Mouse (Mus musculus): ENCODE results near the gene Tmem210.
"Not testable (repeated sequence)": the region's sequence is repeated elsewhere in the genome, so short reads cannot be mapped to it uniquely, and the experiment has no call there.

The Tmem210 gene

DNA sequence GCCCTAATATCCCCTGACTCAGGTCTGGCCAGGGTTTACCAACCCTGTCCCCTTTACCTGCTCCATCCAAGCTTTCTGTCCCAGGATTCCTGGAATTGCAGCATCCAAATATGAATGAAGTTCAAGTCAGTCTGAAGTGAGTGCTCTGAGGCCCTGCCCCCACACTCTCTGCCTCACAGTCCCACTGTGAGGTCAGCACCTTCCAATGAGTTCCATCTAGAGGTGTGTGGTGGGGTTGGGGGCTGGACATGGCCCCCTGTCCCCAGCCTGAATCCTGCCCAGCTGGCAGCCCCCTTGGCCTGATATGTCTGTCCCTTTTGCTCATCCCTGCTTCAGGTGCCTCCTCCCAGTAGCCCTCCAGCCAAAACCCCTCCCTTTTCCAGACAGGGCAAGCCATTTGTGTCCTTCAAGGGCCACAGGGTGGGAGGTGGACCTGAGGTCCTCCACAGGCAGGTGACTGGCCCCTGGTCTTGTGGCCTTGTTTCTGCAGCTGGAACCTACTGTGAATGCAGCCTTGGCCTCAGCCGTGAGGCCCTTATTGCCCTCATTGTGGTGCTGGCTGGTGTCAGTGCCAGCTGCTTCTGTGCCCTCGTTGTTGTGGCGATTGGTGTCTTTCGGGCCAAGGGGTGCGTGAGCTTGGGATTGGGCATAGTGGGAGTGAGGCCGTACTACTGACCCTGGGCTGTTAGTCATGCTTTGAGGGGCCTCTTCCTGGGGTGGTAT is at the start of gene Tmem210:
TSS of gene Tmem210 (plus strand) at position 219 of the 723 bp plus-strand sequence.
- no peak for DNase-seq

- DNase-seq = no peak
Observed at GRCm38 (mm10) chr2:25239766-25240165, 48.2 kb upstream of the Tmem210 start.

DNA sequence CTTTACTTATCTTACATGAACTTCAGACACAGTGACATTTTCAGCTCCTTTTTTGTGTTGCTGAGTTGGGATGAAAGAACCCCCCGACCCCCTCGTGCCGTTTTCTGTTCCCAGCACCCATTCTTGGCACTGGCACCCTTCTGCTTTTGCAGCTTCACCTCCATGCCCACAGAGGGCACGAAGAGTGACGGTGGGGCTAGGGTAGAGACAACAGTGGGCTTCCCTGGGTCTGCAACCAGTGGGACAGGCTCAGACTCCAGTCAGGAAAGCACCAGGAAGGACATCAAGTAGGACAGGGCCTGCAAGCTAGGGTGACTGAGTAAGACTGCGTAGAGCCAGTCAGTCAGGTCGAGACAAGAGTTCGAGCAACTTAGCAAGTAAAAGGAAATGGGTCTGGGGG is 47.6 kb upstream of the Tmem210 start:
- DNase-seq = no peak

GRCm38 (mm10) chr2:25240723-25241437 is 47.1 kb upstream of the Tmem210 start:
- peak; percentile 69 to 83 for DNase-seq

DNA sequence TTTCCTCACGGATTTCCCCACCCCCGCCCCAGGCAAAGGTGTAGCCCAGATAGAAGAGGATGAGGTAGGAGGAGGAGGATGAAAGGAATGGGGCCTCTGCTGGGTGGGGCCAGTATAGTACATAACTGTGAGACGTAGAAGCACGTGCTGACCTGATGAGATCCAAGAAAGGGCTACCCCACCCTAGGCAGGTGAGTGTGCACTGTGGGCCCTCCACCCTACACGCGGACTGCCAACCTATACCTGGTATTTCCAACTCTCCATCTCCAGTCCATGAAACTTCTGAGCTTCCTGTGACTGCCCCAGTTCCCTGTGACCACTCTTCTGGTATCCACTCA is 46.5 kb upstream of the Tmem210 start:
- DNase-seq = no peak

- DNase-seq = peak; percentile 55 to 74
Observed at GRCm38 (mm10) chr2:25242101-25242506, 45.8 kb upstream of the Tmem210 start, which contains the start of the genes Rnf208 and Cysrt1. Gene Rnf208, plus strand, starts transcription at chr2:25242255. Gene Cysrt1, minus strand, starts transcription at chr2:25242452.

DNA sequence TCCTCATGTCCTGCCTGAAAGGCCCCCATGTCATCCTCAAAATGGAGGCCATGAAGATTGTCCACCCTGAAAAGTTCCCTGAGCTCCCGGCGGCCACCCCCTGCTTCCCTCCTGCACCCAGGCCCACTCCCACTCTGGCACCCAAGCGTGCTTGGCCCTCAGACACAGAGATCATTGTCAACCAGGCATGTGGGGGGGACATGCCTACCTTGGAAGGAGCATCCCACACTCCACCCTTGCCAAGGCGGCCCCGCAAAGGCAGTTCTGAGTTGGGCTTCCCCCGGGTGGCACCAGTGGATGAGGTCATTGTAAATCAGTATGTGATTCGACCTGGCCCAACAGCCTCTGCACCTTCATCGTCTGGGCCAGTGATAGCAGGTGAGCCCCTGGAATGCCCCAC is 44.6 kb upstream of the Tmem210 start:
- DNase-seq = peak; percentile 17 to 36

GRCm38 (mm10) chr2:25244144-25244543 is 43.8 kb upstream of the Tmem210 start:
- DNase-seq = no peak

DNA sequence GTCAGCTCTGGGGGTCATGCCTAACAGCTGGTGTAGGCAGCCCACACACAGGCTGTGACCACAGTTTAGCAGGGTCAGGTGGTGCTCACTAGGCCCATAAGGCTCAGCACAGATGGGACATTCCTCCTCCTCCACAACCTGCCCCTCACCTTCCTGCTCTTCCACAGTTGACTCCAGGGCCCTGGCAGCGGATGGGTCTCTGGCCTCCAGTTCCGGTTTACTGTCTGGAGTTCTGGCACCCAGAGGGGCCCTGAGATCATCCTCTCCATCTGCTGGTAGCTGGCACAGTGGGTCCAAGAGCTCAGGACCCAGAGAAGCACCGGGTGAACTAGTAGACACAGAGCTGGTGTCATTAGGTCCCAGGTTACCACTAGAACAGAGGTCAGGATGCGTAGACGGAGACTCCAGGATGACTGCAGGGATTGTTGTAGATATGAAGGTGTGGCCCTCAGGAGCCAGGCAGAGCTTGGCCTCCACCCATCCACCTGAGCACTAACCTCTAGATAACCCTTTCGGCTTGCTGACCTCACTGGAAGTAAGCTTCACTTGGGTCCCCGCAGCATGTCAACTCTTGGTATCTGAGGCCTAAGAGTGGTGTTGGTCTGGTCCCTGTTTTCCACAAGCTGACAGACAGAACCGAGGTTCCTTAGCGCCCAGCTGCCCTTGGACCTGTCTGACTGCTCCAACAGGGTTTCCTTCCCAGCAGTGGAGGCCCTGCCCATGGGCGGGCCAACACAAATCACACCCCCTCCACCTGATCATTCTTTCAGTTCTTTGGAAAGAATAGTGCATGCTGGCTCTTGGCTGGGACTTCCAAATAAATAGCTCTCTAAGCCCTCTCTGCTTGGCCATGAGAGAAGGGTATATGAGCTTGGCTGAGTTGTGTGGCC is 41.5 kb upstream of the Tmem210 start, which contains the start of gene AL732309.1:
TSS of gene AL732309.1 (minus strand) at position 681 of the 890 bp plus-strand sequence.
- peak in 1 of 2 experiments; percentile 53 for DNase-seq

DNA sequence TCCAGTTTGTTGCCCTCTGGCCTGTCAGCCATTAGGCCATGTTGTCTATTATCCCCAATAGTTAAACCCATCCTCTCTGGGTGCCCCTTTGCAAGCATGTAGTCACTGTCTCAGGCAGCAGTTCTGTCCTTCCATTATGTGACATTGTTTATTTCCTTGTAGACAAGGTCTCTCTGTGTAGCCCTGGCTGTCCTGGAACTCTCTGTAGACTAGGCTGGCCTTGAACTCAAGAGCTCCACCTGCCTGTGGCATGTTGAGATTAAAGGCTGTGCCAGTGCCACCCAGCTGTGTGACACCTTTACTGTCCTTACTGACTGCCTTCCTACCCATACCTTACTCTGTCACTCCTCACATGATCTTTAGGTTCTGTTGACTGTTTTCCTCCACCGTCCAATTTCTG is 35.6 kb upstream of the Tmem210 start:
- DNase-seq = no peak

- DNase-seq = peak; percentile 86 to 89
Observed at GRCm38 (mm10) chr2:25255284-25255779, 32.6 kb upstream of the Tmem210 start, which contains the start of gene Tmem203. Gene Tmem203, plus strand, starts transcription at chr2:25255439.

DNA sequence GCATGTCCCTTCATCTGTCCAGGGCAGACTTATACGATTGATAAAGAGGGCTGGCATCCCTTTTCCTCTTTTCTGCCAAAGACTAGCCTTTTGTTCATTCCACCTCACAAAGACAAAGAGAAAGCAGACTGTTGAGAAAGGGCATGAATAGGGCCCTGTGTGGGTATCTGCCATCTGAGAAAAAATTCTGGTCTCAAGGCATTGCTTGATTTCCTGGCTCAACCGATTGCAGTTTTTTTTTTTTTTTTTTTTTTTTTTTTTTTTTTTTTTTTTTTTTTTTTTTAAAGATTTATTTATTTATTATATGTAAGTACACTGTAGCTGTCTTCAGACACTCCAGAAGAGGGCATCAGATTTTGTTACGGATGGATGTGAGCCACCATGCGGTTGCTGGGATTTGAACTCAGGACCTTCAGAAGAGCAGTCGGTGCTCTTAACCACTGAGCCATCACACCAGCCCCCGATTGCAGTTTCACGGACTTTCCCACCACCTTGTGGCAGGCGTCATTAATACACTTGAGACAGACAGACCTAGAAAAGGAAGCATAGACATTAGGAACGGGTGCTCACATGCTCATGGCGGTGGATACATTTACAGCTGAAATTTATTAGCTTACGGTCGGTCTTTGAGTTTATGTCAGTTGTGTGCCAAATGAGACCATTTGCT is 31.4 kb upstream of the Tmem210 start:
- peak; percentile 56 to 64 for DNase-seq

GRCm38 (mm10) chr2:25257250-25257649 is 30.7 kb upstream of the Tmem210 start:
- not testable (repeated sequence) for DNase-seq

GRCm38 (mm10) chr2:25258887-25259286 is 29.1 kb upstream of the Tmem210 start:
- no peak for DNase-seq

DNA sequence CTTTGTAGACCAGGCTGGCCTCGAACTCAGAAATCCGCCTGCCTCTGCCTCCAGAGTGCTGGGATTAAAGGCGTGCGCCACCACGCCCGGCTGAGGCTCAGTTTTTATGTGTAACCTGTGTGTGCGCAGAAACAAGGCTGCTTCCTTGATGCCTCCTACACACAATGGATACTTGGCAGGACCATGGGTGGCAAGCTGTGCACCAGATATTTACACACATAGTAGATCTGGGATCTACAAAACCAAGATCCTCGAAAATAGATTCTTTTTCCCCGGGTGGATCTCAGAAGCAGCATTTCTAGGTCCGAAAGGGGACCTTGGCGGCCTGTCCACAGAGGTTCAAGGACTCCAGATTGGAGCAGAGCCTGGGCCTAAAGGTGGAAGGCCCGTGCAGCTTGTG is 26.1 kb upstream of the Tmem210 start:
- no peak for DNase-seq

GRCm38 (mm10) chr2:25262291-25262767 is 25.6 kb upstream of the Tmem210 start, which contains the start of gene Tprn:
Gene Tprn, plus strand, starts transcription at chr2:25262618.
- DNase-seq = peak; percentile 97 to 99

DNA sequence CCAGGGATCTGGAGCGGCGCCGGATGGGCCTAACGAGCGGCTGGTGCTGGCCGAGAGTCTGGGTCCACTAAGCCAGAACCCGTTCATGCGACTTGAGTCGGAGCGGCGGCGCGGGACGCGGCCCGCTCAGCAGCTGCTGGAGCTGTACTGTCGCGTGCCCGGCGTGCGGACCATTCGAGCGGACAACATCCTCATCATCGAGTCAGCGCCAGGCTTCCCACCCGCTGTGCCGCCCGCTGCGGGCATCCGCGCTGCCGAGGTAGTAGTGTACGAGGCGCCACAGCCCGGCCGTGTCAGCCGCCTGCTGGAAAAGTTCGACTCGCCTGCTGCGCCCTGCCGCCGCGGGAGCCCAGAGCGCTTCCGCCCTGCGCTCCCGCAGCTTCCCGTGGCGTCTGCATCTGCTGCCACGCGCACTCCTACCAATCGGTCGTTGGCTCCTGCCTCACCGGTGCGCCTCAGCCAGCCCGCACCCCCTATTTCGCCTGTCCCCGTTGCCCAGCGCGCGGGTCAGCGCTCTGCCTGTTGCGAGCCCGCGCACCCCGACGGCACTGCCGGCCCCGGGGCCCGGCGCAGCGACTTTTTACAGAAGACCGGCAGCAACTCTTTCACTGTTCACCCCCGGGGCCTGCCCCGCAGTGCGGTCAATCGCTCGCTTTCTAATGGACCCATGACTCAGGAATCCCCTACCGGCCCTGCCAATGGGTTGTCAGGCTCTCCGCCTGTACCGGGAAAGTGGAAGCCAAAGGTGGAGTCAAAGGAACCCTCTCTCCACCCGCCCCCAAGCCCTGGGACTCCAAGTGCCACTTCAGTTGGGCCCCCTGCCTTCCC is 24.9 kb upstream of the Tmem210 start:
- DNase-seq = peak; percentile 71 to 82

- peak; percentile 43 to 47 for DNase-seq
Observed at GRCm38 (mm10) chr2:25263623-25264285, 24.2 kb upstream of the Tmem210 start.

- DNase-seq = no peak
Observed at GRCm38 (mm10) chr2:25264286-25264660, 23.7 kb upstream of the Tmem210 start.

DNA sequence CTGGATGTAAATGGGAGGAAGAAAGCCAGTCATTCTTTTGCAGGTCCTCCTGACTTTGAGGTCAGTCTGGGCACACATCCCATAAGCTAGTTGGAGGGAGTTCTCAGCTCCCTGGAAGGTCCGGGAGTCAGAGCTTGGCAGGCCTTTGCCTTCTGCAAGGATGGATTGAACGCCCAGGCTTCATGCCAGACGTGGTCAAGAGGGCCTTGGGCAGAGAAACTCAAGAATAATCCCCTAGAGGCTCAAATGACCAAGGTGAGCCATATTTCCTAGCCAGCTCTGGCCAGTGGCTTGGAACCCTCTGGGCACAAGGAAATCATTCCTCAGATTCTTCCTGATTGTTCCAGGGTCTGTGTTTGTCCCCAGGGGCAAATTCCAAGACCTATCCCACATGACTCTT is 23.1 kb upstream of the Tmem210 start:
- peak; percentile 86 to 91 for DNase-seq

All from cerebellum, adult 18-20 months (tissue).